ENCODE assay signal across 10 mouse cellular contexts in genomic region chr11:44626065-44626464, GRCm38 (mm10). TPM values are rescaled to one million over a fixed set of nuclear protein-coding genes. Genes with fewer than 3 reads are reported as not detected.
A peak's percentile ranks its signal among the peaks of the same experiment; 100 is the strongest.
DNase-seq lines count a peak whose midpoint lies in the region; ATAC-seq and TF ChIP-seq lines count a peak whose summit lies in the region.
"Had no signal": no experiment of that assay in that cellular context is flagged by ENCODE, and none has a peak within 500 bp of the region (broad histone marks: within the 10 kb centered on the region; RNA-seq: fewer than 3 reads in every experiment).

No protein-coding gene starts in this region.

- ATAC-seq in hindbrain, embryonic 13.5 days (ENCODE audit: low FRiP score): no peak
- peak; percentile 56; the same call in 1 of the 2 replicates for ATAC-seq in limb, embryonic 14.5 days (ENCODE audit: low FRiP score, low read depth)
- no peak for ATAC-seq in heart, embryonic 11.5 days (replicated peaks; ENCODE audit: insufficient number of reproducible peaks, low FRiP score, low TSS enrichment)

- TF ChIP-seq POLR2A in limb, embryonic 14.5 days (IDR thresholded peaks at IDR 0.05; ENCODE audit: borderline replicate concordance, extremely low read depth, insufficient read depth, insufficient read length): no peak

- H3K9ac ChIP-seq in hindbrain, embryonic 13.5 days: peak overlapping the region; percentile 39
- no peak overlapping the region for H3K9ac ChIP-seq in limb, embryonic 14.5 days (ENCODE audit: low read depth, low read length, severe bottlenecking)
- no peak overlapping the region for H3K9ac ChIP-seq in heart, embryonic 11.5 days (ENCODE audit: low read depth, low read length)
- H3K9ac ChIP-seq: lung, embryonic 14.5 days had no signal

- peak overlapping the region; percentile 73 for H3K27ac ChIP-seq in hindbrain, embryonic 13.5 days
- no peak overlapping the region for H3K27ac ChIP-seq in limb, embryonic 14.5 days (replicated peaks; ENCODE audit: low read depth, low read length)
- no peak overlapping the region for H3K27ac ChIP-seq in heart, embryonic 11.5 days (ENCODE audit: low read depth, low read length)

- H3K9me3 ChIP-seq in hindbrain, embryonic 13.5 days: no peaks in the 10 kb centered on the region
- no peaks in the 10 kb centered on the region for H3K9me3 ChIP-seq in limb, embryonic 14.5 days (ENCODE audit: control insufficient read depth, low read length)
- H3K9me3 ChIP-seq in heart, embryonic 11.5 days (replicated peaks; ENCODE audit: control insufficient read depth, low read length): no peaks in the 10 kb centered on the region

- DNase-seq in brain, adult 2 months (ENCODE audit: low read depth, low spot score): peak; percentile 89
- DNase-seq in cerebellum, adult 11 months: peak; percentile 74
- no peak for DNase-seq in limb, embryonic 14.5 days (ENCODE audit: low spot score)
- DNase-seq in adrenal gland, adult 2 months: no peak
- no peak for DNase-seq in thymus, postnatal 14 days
- DNase-seq: heart, postnatal 4 days; kidney, postnatal 25 days; lung, embryonic 14.5 days had no signal

- H3K27me3 ChIP-seq in hindbrain, embryonic 13.5 days: peaks cover 10% of the 10 kb centered on the region
- H3K27me3 ChIP-seq in limb, embryonic 14.5 days (ENCODE audit: control insufficient read depth, insufficient read depth, low read length): no peaks in the 10 kb centered on the region
- peaks cover 10% of the 10 kb centered on the region for H3K27me3 ChIP-seq in heart, embryonic 11.5 days (ENCODE audit: control insufficient read depth, insufficient read depth, low read length)

- peak overlapping the region; percentile 44 for H3K4me2 ChIP-seq in hindbrain, embryonic 13.5 days
- H3K4me2 ChIP-seq in limb, embryonic 14.5 days (replicated peaks; ENCODE audit: low read depth, low read length, severe bottlenecking): peak overlapping the region; percentile 4; the same call in 1 of the 2 replicates
- H3K4me2 ChIP-seq in heart, embryonic 11.5 days: no peak overlapping the region
- H3K4me2 ChIP-seq: lung, embryonic 14.5 days had no signal

- H3K4me3 ChIP-seq in hindbrain, embryonic 13.5 days: peak overlapping the region; percentile 13
- 0 out of 2 replicates have a peak overlapping the region, but pooled peaks have one; percentile 1 for H3K4me3 ChIP-seq in limb, embryonic 14.5 days (replicated peaks; ENCODE audit: low read length)
- no peak overlapping the region for H3K4me3 ChIP-seq in heart, embryonic 11.5 days (ENCODE audit: low read depth, low read length)

- WGBS in hindbrain, embryonic 13.5 days: 55% methylated on average over 10 of the region's 10 CpGs
- 61% methylated on average over 10 of the region's 10 CpGs for WGBS in limb, embryonic 14.5 days
- 79% methylated on average over 10 of the region's 10 CpGs for WGBS in heart, embryonic 11.5 days (ENCODE audit: insufficient replicate concordance)

- peaks cover 57% of the 10 kb centered on the region for H3K4me1 ChIP-seq in hindbrain, embryonic 13.5 days (replicated peaks)
- peaks cover 15% of the 10 kb centered on the region for H3K4me1 ChIP-seq in limb, embryonic 14.5 days (ENCODE audit: control insufficient read depth, insufficient read depth, low read length)
- 0 out of 2 replicates have a peak, but pooled peaks cover 3% of the 10 kb centered on the region for H3K4me1 ChIP-seq in heart, embryonic 11.5 days (ENCODE audit: control insufficient read depth, insufficient read depth, low read length)

- H3K36me3 ChIP-seq in hindbrain, embryonic 13.5 days: peaks cover 4% of the 10 kb centered on the region; the same call in 1 of the 2 replicates
- peaks cover 19% of the 10 kb centered on the region for H3K36me3 ChIP-seq in limb, embryonic 14.5 days (ENCODE audit: control insufficient read depth, insufficient read depth, low read length)
- 0 out of 2 replicates have a peak, but pooled peaks cover 2% of the 10 kb centered on the region for H3K36me3 ChIP-seq in heart, embryonic 11.5 days (ENCODE audit: control insufficient read depth, insufficient read depth, low read length)

RNA-seq across cellular contexts. Expression of gene Ebf1, which starts 8.9 kb away (rescaled TPM):
- 135 and 159 TPM in 2 replicates for polyA plus RNA-seq in hindbrain, embryonic 13.5 days (2015; fragmentation: Nextera tagmentation; extraction: Ambion mirVana)
- 42.9 and 60.5 TPM in 2 replicates for polyA plus RNA-seq in limb, embryonic 14.5 days (2012; rRNA removed)
- polyA plus RNA-seq in limb, embryonic 14.5 days (2014; fragmentation: Nextera tagmentation; extraction: Ambion mirVana): 71.4 and 85.0 TPM in 2 replicates
- polyA plus RNA-seq in heart, embryonic 11.5 days (2014; fragmentation: Nextera tagmentation; extraction: Ambion mirVana): 14.5 and 16.1 TPM in 2 replicates
- 10 to 100 TPM; 25.3 to 37.0 TPM for total RNA-seq in adrenal gland, adult 2 months (2021)
- polyA plus RNA-seq in adrenal gland, adult 2 months (2012; rRNA removed): 13.8 and 16.9 TPM in 2 replicates

Comparison
In these comparisons a context has a peak if more than half of its experiments do, and no peak if none do; other contexts are left out.
1. DNase-seq: peak in brain, adult 2 months (single experiment) and cerebellum, adult 11 months (single experiment); none in limb, embryonic 14.5 days (single experiment), adrenal gland, adult 2 months (single experiment) and thymus, postnatal 14 days (single experiment).